Mouse (Mus musculus) CH12.LX (cell line): ENCODE data around the gene Mmp9. TPM values are rescaled to one million over a fixed set of nuclear protein-coding genes. Genes with fewer than 3 reads are reported as not detected.

Source experiments
- DNase-seq: peaks from one replicate; pipeline ENCODE4 v3.0.0-alpha.2; 2013; ENCODE audit errors: extremely low read depth
- H3K27ac ChIP-seq: 2 replicates; pipeline ENCODE4 v1.5.1; 2012; ENCODE audit warnings: low read depth, mild to moderate bottlenecking, control low read depth, moderate library complexity; ENCODE audit not compliant: insufficient read depth
- H3K27me3 ChIP-seq: replicated peaks from 2 replicates; pipeline ENCODE3; 2012; ENCODE audit warnings: inconsistent platforms
- H3K36me3 ChIP-seq, 2 experiments: replicated peaks in 1 of 2; 2 replicates each; pipeline versions ENCODE3 to v1.6.1; 2012; ENCODE audit warnings: inconsistent platforms in 1 of 2, low read length in 1 of 2, mild to moderate bottlenecking in 1 of 2, mixed read lengths in 1 of 2, moderate library complexity in 1 of 2; ENCODE audit not compliant: control insufficient read depth in 1 of 2, insufficient read depth in 1 of 2
- H3K4me1 ChIP-seq, 2 experiments: 2 replicates each; pipeline ENCODE4 v1.6.1; 2012; ENCODE audit warnings: inconsistent platforms in 1 of 2, moderate library complexity in 1 of 2; ENCODE audit not compliant: insufficient read depth in 2 of 2, control insufficient read depth in 1 of 2
- H3K4me2 ChIP-seq: 2 replicates; pipeline ENCODE4 v1.6.1; 2012; ENCODE audit warnings: low read depth, mild to moderate bottlenecking, control low read depth; ENCODE audit not compliant: poor library complexity, insufficient read depth, severe bottlenecking
- H3K4me3 ChIP-seq, 3 experiments: fragments of 150-350 bp in 1 of 3; sonication (generic) in 1 of 3; replicated peaks in 1 of 3; 2 replicates each; pipeline versions ENCODE3 to v1.5.1; 2011 to 2012; ENCODE audit warnings: low read depth in 2 of 3, low read length in 2 of 3, mild to moderate bottlenecking in 2 of 3, moderate library complexity in 2 of 3, control low read depth in 1 of 3, improper control_type of control experiment in 1 of 3, inconsistent platforms in 1 of 3, mixed read lengths in 1 of 3; ENCODE audit not compliant: poor library complexity in 1 of 3
- H3K79me2 ChIP-seq: replicated peaks from 2 replicates; pipeline ENCODE4 v1.6.1; 2012; ENCODE audit warnings: mild to moderate bottlenecking, moderate library complexity; ENCODE audit not compliant: control insufficient read depth, poor library complexity, insufficient read depth, severe bottlenecking; ENCODE audit errors: extremely low read depth
- H3K9ac ChIP-seq: 2 replicates; pipeline ENCODE4 v1.6.1; 2012; ENCODE audit warnings: low read depth, mild to moderate bottlenecking, control low read depth, moderate library complexity; ENCODE audit not compliant: insufficient read depth
- H3K9me3 ChIP-seq: replicated peaks from 2 replicates; pipeline ENCODE3; 2012; ENCODE audit warnings: low read length, inconsistent platforms, mixed read lengths
- CHD2 ChIP-seq: IDR thresholded peaks from 2 replicates; pipeline ENCODE4 v1.6.1; 2011; ENCODE audit warnings: low read length, improper control_type of control experiment
- CTCF ChIP-seq, 2 experiments: IDR thresholded peaks in 1 of 2; conservative IDR thresholded peaks in 1 of 2; 2 replicates each; pipeline ENCODE4 v1.5.1; 2011 to 2012; ENCODE audit warnings: low read depth in 2 of 2, low read length in 2 of 2, improper control_type of control experiment in 1 of 2, inconsistent platforms in 1 of 2, mild to moderate bottlenecking in 1 of 2, moderate library complexity in 1 of 2
- E2F4 ChIP-seq: IDR thresholded peaks from 2 replicates; pipeline ENCODE4 v1.6.1; 2011; ENCODE audit warnings: low read depth, low read length, improper control_type of control experiment; ENCODE audit not compliant: insufficient replicate concordance
- EP300 ChIP-seq: IDR thresholded peaks from 2 replicates; pipeline ENCODE4 v1.6.1; 2011; ENCODE audit warnings: low read length, improper control_type of control experiment
- HCFC1 ChIP-seq: IDR thresholded peaks from 2 replicates; pipeline ENCODE4 v1.6.1; 2012; ENCODE audit warnings: low read depth, mild to moderate bottlenecking, inconsistent platforms, low read length, improper control_type of control experiment
- IRF4 ChIP-seq: IDR thresholded peaks from 2 replicates; pipeline ENCODE4 v1.6.1; 2014; ENCODE audit warnings: low read depth, mild to moderate bottlenecking, inconsistent platforms, low read length, improper control_type of control experiment
- JUN ChIP-seq: IDR thresholded peaks from 2 replicates; pipeline ENCODE4 v1.6.1; 2011; ENCODE audit warnings: low read depth, mild to moderate bottlenecking, low read length, improper control_type of control experiment, moderate library complexity; ENCODE audit not compliant: insufficient read depth
- KAT2A ChIP-seq: IDR thresholded peaks from 2 replicates; pipeline ENCODE4 v1.6.1; 2012; ENCODE audit warnings: low read length, improper control_type of control experiment, inconsistent platforms; ENCODE audit not compliant: insufficient replicate concordance
- MAFK ChIP-seq: IDR thresholded peaks from 2 replicates; pipeline ENCODE4 v1.6.1; 2011; ENCODE audit warnings: low read length, improper control_type of control experiment; ENCODE audit not compliant: insufficient replicate concordance
- MAX ChIP-seq: IDR thresholded peaks from 2 replicates; pipeline ENCODE4 v1.6.1; 2011; ENCODE audit warnings: low read length, improper control_type of control experiment
- MEF2A ChIP-seq: IDR thresholded peaks from 2 replicates; pipeline ENCODE4 v1.6.1; 2014; ENCODE audit warnings: low read depth, mild to moderate bottlenecking, inconsistent platforms, low read length, improper control_type of control experiment, borderline replicate concordance
- POLR2AphosphoS2 ChIP-seq: IDR thresholded peaks from 2 replicates; pipeline ENCODE4 v1.6.1; 2011; ENCODE audit warnings: low read depth, low read length, improper control_type of control experiment
- RAD21 ChIP-seq: IDR thresholded peaks from 2 replicates; pipeline ENCODE4 v1.6.1; 2011; ENCODE audit warnings: low read depth, mild to moderate bottlenecking, low read length, improper control_type of control experiment, moderate library complexity
- RCOR1 ChIP-seq: conservative IDR thresholded peaks from 2 replicates; pipeline ENCODE4 v1.6.1; 2012; ENCODE audit warnings: low read depth, mild to moderate bottlenecking, inconsistent platforms, low read length, improper control_type of control experiment
- ZKSCAN1 ChIP-seq: IDR thresholded peaks from 2 replicates; pipeline ENCODE4 v1.6.1; 2012; ENCODE audit warnings: low read depth, inconsistent platforms, low read length, improper control_type of control experiment, borderline replicate concordance
- dilution Hi-C: fragments of 300-500 bp; cut with MboI; formaldehyde crosslinking; loops from 2 replicates; pipeline ENCODE4 v1.14.3; 2020; ENCODE audit warnings: low sequenced_read_pairs; ENCODE audit not compliant: extremely low pct_unique_long_range_greater_than_20kb, extremely low pct_ligation_motif_present
- in situ Hi-C: fragments of 300-500 bp; cut with MboI; formaldehyde crosslinking; loops from 3 replicates; pipeline ENCODE4 v1.14.3; 2019; ENCODE audit warnings: low sequenced_read_pairs, low pct_ligation_motif_present, low pct_unique_long_range_greater_than_20kb, mixed read lengths
- polyA plus RNA-seq: library from polyadenylated mRNA; unstranded; fragments of >175 nt; gene quantifications from 2 replicates; pipeline ENCODE4 v1.2.1, GENCODE M21; 2012; ENCODE audit warnings: low read depth; ENCODE audit not compliant: insufficient read length
- total RNA-seq, 2 experiments: library from RNA; depleted of rRNA; stranded (reverse); fragments of 300-350 nt in 1 of 2; fragments of >200 nt in 1 of 2; gene quantifications; 2 replicates each; pipeline ENCODE4 v1.2.3; 2012 to 2014

Mmp9 gene
- total and polyA plus RNA-seq, 3 experiments: not detected

DNA sequence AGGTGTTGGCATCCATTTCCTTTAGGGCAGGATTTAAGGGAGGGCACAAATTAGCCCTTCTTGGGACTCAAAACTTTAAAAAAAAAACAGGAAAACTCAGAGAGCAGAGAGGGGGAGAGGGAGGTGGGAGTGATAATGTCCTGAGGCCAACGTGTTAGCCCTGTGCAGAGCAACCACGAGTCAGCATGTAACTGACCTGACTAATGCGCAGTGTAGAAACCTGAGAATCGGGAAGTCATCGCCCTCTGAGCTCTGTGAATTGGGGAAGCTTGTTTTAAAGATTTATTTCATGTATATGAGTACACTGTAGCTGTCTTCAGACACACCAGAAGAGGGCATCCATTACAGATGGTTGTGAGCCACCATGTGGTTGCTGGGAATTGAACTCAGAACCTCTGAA lies 23.8 kb upstream of the Mmp9 start:
- Histone ChIP-seq H3K9me3 (no peaks in the 10 kb centered on the region), H3K79me2 (no peaks in the 10 kb centered on the region), H3K9ac (no peak overlapping the region), H3K4me3 (no peak overlapping the region), H3K4me1 (peaks cover 9 to 30% of the 10 kb centered on the region in 2 experiments), H3K4me2 (no peak overlapping the region), H3K27me3 (no peaks in the 10 kb centered on the region), H3K27ac (no peak overlapping the region), H3K36me3 (peaks cover 5 to 24% of the 10 kb centered on the region in 2 experiments)
- no peak for DNase-seq
- dilution Hi-C loops: no loop called here
- in situ Hi-C loops: no loop called here
- TF ChIP-seq MAX: no peak
- TF ChIP-seq IRF4: no peak
- TF ChIP-seq KAT2A: no peak
- no peak for TF ChIP-seq CTCF (conservative IDR thresholded peaks at IDR 0.05 in 1 of 2, IDR thresholded peaks at IDR 0.05 in 1 of 2; ENCODE audit: low read depth in 2 of 2, low read length in 2 of 2)
- no peak for TF ChIP-seq ZKSCAN1
- TF ChIP-seq CHD2: no peak
- no peak for TF ChIP-seq RAD21
- no peak for TF ChIP-seq HCFC1
- no peak for TF ChIP-seq MAFK
- TF ChIP-seq RCOR1: no peak
- no peak for TF ChIP-seq POLR2AphosphoS2
- TF ChIP-seq JUN: no peak
- TF ChIP-seq MEF2A: no peak
- TF ChIP-seq EP300: no peak
- no peak for TF ChIP-seq E2F4

DNA sequence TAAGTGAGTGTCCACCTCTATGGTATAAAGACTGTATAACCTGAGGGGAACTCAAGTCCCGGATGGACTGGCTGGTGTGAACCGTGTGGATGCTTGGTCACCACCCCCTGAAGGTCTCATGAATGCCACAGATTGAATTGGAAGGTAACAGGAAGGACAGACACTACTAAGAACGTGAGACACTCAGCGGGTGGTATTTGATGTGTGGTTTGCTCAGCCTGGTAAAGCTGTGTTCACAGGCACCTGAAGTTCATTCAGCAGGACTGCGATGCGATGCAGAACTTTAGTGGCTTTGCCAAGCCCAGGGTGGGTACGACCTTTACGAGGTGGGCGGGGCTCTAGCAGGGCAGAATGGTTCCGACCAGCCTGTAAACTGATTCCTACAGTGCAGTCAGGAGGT lies 23.2 kb upstream of the Mmp9 start:
- TF ChIP-seq POLR2AphosphoS2: no peak
- no peak for TF ChIP-seq JUN
- Histone ChIP-seq H3K27me3 (no peaks in the 10 kb centered on the region), H3K4me3 (no peak overlapping the region), H3K4me2 (no peak overlapping the region), H3K4me1 (peaks cover 9 to 30% of the 10 kb centered on the region in 2 experiments), H3K9ac (no peak overlapping the region), H3K27ac (no peak overlapping the region), H3K36me3 (peaks cover 5 to 24% of the 10 kb centered on the region in 2 experiments), H3K79me2 (no peaks in the 10 kb centered on the region), H3K9me3 (no peaks in the 10 kb centered on the region)
- DNase-seq: no peak
- dilution Hi-C loops: no loop called here
- in situ Hi-C loops: no loop called here
